Mouse (Mus musculus) embryonic facial prominence, embryonic 14.5 days (tissue): Measurements from ENCODE around the gene Dbn1. TPM values are rescaled to one million over a fixed set of nuclear protein-coding genes. Genes with fewer than 3 reads are reported as not detected.

Source experiments
- ATAC-seq: fragments of 200-750 bp; cut with Nextera tagmentation; 2 replicates; pipeline ENCODE4 v1.8.0; 2017; ENCODE audit warnings: low read depth, moderate number of reproducible peaks, moderate TSS enrichment
- DNase-seq: peaks from one replicate; pipeline ENCODE4 v3.0.0-alpha.2; 2015; ENCODE audit warnings: low spot score
- H3K27ac ChIP-seq: fragments of 300-500 bp; sonication (generic); replicated peaks from 2 replicates; pipeline ENCODE4 v1.5.1; 2014; ENCODE audit warnings: low read depth, mild to moderate bottlenecking, low read length, moderate library complexity
- H3K27me3 ChIP-seq: fragments of 300-500 bp; sonication (generic); replicated peaks from 2 replicates; pipeline ENCODE4 v1.6.1; 2014; ENCODE audit warnings: low read length; ENCODE audit not compliant: control insufficient read depth, insufficient read depth
- H3K36me3 ChIP-seq: fragments of 300-500 bp; sonication (generic); 2 replicates; pipeline ENCODE4 v1.6.1; 2014; ENCODE audit warnings: low read length, mixed read lengths; ENCODE audit not compliant: control insufficient read depth, insufficient read depth
- H3K4me1 ChIP-seq: fragments of 300-500 bp; sonication (generic); 2 replicates; pipeline ENCODE4 v1.6.1; 2014; ENCODE audit warnings: antibody characterized with exemption, low read length; ENCODE audit not compliant: control insufficient read depth, insufficient read depth
- H3K4me2 ChIP-seq: fragments of 300-500 bp; sonication (generic); 2 replicates; pipeline ENCODE4 v1.6.1; 2014; ENCODE audit warnings: low read depth, mild to moderate bottlenecking, low read length, moderate library complexity, mixed read lengths
- H3K4me3 ChIP-seq: fragments of 300-500 bp; sonication (generic); 2 replicates; pipeline ENCODE4 v1.5.1; 2014; ENCODE audit warnings: low read depth, mild to moderate bottlenecking, low read length
- H3K9ac ChIP-seq: fragments of 300-500 bp; sonication (generic); 2 replicates; pipeline ENCODE4 v1.6.1; 2014; ENCODE audit warnings: low read depth, mild to moderate bottlenecking, low read length, moderate library complexity, mixed read lengths
- H3K9me3 ChIP-seq: fragments of 300-500 bp; sonication (generic); 2 replicates; pipeline ENCODE4 v1.6.1; 2016; ENCODE audit warnings: low read length; ENCODE audit not compliant: control insufficient read depth
- WGBS: fragments of 180-500 bp; shearing (Covaris S2); extraction: QIAGEN DNeasy Blood & Tissue Kit; methylation state at CpG from one replicate; pipeline ENCODE4 v1.1.7; 2014; 5-methylcytosine and 5-hydroxymethylcytosine counted together
- polyA plus RNA-seq: library from polyadenylated mRNA; unstranded; fragments of >200 nt; fragmentation: Nextera tagmentation; extraction: Ambion mirVana; gene quantifications from 2 replicates; pipeline ENCODE4 v1.2.1, GENCODE M21; 2014

Gene Dbn1
- polyA plus RNA-seq, 1 experiment from 2014 or later, result 141 TPM

DNA sequence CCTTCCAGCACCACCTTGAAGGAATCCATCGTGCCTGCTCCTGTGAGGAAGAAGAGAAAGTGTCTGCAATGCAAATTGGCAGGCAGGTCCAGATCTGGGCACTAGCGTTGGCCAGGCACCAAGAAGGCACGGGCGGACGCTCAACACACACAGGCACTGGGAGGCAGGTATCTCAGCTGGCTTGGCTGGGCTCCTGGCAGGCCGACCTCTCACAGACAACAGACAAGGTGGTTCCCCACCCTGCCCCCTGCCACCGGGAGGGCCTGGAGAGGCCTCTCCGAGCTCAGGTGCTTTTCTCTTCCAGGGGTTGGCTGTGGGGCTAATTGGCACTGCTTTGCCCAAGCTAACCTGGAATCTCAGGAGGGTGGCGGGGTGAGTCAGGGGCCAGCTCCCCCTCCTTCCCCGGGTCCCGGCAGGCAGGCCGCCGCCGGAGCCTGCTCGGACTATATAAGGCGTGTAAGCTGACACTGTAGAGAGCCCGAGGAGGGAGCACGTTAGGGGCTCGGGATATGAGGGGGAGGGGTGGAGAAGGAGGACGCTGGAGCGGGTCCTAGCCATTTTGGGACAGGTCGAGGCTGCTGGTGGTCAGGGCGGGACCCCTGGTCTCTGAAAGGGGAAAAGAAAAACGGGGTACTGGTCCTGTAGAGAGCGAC lies 24.6 kb upstream of the Dbn1 start:
- peak overlapping the region; percentile 85 for H3K27ac ChIP-seq
- no peaks in the 10 kb centered on the region for H3K27me3 ChIP-seq
- no peaks in the 10 kb centered on the region for H3K9me3 ChIP-seq
- peak overlapping the region; percentile 80 for H3K4me2 ChIP-seq
- ATAC-seq (peak; percentile 62), DNase-seq (peak; percentile 90)
- peak overlapping the region; percentile 78 for H3K9ac ChIP-seq
- H3K36me3 ChIP-seq, result peaks cover 30% of the 10 kb centered on the region
- peak overlapping the region; percentile 76 for H3K4me3 ChIP-seq
- WGBS, result 1% methylated on average over 17 of the region's 25 CpGs
- H3K4me1 ChIP-seq, result peaks cover 23% of the 10 kb centered on the region

DNA sequence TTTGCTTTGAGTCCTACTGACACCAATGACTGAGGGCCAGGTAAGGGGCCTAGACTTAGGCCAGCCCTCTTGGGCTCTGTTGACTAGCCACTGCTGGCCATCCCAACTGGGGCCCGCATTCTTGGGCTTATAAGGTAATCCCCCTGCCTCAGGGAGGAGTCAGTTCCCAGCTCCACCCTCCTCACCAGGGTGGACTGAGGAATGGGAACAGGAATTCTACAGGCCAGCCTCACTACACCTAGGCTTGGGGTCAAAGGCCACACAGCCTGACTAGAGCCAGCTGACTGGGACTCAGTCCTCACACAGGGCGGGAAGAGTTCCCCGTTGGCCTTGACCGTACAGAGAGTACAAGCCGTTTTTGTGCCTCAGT lies 23.6 kb upstream of the Dbn1 start:
- Histone ChIP-seq H3K9ac (peak overlapping the region; percentile 17), H3K27me3 (no peaks in the 10 kb centered on the region), H3K36me3 (peaks cover 40% of the 10 kb centered on the region), H3K9me3 (no peaks in the 10 kb centered on the region), H3K27ac (peak overlapping the region; percentile 79), H3K4me3 (peak overlapping the region; percentile 76), H3K4me1 (peaks cover 23% of the 10 kb centered on the region), H3K4me2 (peak overlapping the region; percentile 80)
- 17% methylated on average over 5 of the region's 5 CpGs for WGBS
- DNase-seq, result no peak
- no peak for ATAC-seq

GRCm38 (mm10) chr13:55510668-55511491 lies 23.0 kb upstream of the Dbn1 start:
- Histone ChIP-seq H3K27me3 (no peaks in the 10 kb centered on the region), H3K9me3 (no peaks in the 10 kb centered on the region), H3K4me2 (peak overlapping the region; percentile 80), H3K4me1 (peaks cover 23% of the 10 kb centered on the region), H3K27ac (peak overlapping the region; percentile 79), H3K36me3 (peaks cover 46% of the 10 kb centered on the region), H3K9ac (peak overlapping the region; percentile 17), H3K4me3 (peak overlapping the region; percentile 76)
- DNase-seq (peak; percentile 93), ATAC-seq (peak; percentile 71)
- 9% methylated on average over 6 of the region's 6 CpGs for WGBS

- Histone ChIP-seq H3K27ac (peak overlapping the region; percentile 79), H3K9me3 (no peaks in the 10 kb centered on the region), H3K9ac (peak overlapping the region; percentile 17; the same call in 1 of the 2 replicates), H3K36me3 (peaks cover 52% of the 10 kb centered on the region), H3K27me3 (no peaks in the 10 kb centered on the region), H3K4me3 (no peak overlapping the region), H3K4me1 (peaks cover 23% of the 10 kb centered on the region), H3K4me2 (peak overlapping the region; percentile 80)
- ATAC-seq (0 out of 2 replicates have a peak, but pooled peaks have one; percentile 0), DNase-seq (peak; percentile 39)
- WGBS, result 34% methylated on average over 3 of the region's 3 CpGs
These were observed 22.4 kb upstream of the Dbn1 start for GRCm38 (mm10) chr13:55510332-55510667.

GRCm38 (mm10) chr13:55508531-55508930 lies 20.6 kb upstream of the Dbn1 start:
- Histone ChIP-seq H3K4me1 (peaks cover 23% of the 10 kb centered on the region), H3K27me3 (no peaks in the 10 kb centered on the region), H3K27ac (no peak overlapping the region), H3K9ac (no peak overlapping the region), H3K36me3 (peaks cover 70% of the 10 kb centered on the region), H3K4me2 (no peak overlapping the region), H3K9me3 (no peaks in the 10 kb centered on the region), H3K4me3 (no peak overlapping the region)
- WGBS, result 83% methylated on average over 6 of the region's 10 CpGs
- no peak for ATAC-seq
- no peak for DNase-seq

- no peaks in the 10 kb centered on the region for H3K27me3 ChIP-seq
- 64% methylated on average over 11 of the region's 11 CpGs for WGBS
- H3K4me3 ChIP-seq, result no peak overlapping the region
- H3K4me1 ChIP-seq, result peaks cover 23% of the 10 kb centered on the region
- ATAC-seq (no peak), DNase-seq (no peak)
- no peak overlapping the region for H3K27ac ChIP-seq
- no peak overlapping the region for H3K9ac ChIP-seq
- H3K9me3 ChIP-seq, result no peaks in the 10 kb centered on the region
- H3K36me3 ChIP-seq, result peaks cover 76% of the 10 kb centered on the region
- no peak overlapping the region for H3K4me2 ChIP-seq
These were observed 20.0 kb upstream of the Dbn1 start for GRCm38 (mm10) chr13:55507877-55508276.

GRCm38 (mm10) chr13:55506697-55507096 lies 18.8 kb upstream of the Dbn1 start:
- DNase-seq (no peak), ATAC-seq (no peak)
- peaks cover 85% of the 10 kb centered on the region for H3K36me3 ChIP-seq
- H3K27me3 ChIP-seq, result no peaks in the 10 kb centered on the region
- no peak overlapping the region for H3K4me3 ChIP-seq
- H3K4me1 ChIP-seq, result peaks cover 16% of the 10 kb centered on the region
- 89% methylated on average over 10 of the region's 10 CpGs for WGBS
- no peak overlapping the region for H3K27ac ChIP-seq
- H3K9me3 ChIP-seq, result no peaks in the 10 kb centered on the region
- H3K9ac ChIP-seq, result no peak overlapping the region
- H3K4me2 ChIP-seq, result no peak overlapping the region

GRCm38 (mm10) chr13:55505810-55506209 lies 17.9 kb upstream of the Dbn1 start:
- ATAC-seq (no peak), DNase-seq (no peak)
- Histone ChIP-seq H3K4me1 (peaks cover 8% of the 10 kb centered on the region), H3K27me3 (no peaks in the 10 kb centered on the region), H3K9me3 (no peaks in the 10 kb centered on the region), H3K9ac (no peak overlapping the region), H3K36me3 (peaks cover 93% of the 10 kb centered on the region), H3K4me2 (no peak overlapping the region), H3K4me3 (no peak overlapping the region), H3K27ac (no peak overlapping the region)
- WGBS, result 96% methylated on average over 5 of the region's 9 CpGs
